Mouse (Mus musculus): ENCODE data around the gene H2-Ab1. TPM values are rescaled to one million over a fixed set of nuclear protein-coding genes. Genes with fewer than 3 reads are reported as not detected.
"Not testable (repeated sequence)": the region's sequence is repeated elsewhere in the genome, so short reads cannot be mapped to it uniquely, and the experiment has no call there.

Gene H2-Ab1
- polyA plus RNA-seq, 1 experiment from 2014 or later, result 22.9 TPM

DNA sequence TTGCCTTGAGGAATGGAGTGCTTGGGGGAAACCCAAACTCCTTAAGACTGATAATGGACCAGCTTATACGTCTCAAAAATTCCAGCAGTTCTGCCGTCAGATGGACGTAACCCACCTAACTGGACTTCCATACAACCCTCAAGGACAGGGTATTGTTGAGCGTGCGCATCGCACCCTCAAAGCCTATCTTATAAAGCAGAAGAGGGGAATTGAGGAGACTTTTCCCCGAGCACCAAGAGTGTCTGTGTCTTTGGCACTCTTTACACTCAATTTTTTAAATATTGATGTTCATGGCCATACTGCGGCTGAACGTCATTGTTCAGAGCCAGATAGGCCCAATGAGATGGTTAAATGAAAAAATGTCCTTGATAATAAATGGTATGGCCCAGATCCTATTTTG lies 26.5 kb upstream of the H2-Ab1 start:
- not testable (repeated sequence) for ATAC-seq (ENCODE audit: low FRiP score, low TSS enrichment); H3K27me3 ChIP-seq (ENCODE audit: control insufficient read depth, insufficient read depth, low read length); H3K9ac ChIP-seq (ENCODE audit: low read depth, low read length); H3K27ac ChIP-seq (ENCODE audit: low read depth, low read length); H3K4me2 ChIP-seq (replicated peaks; ENCODE audit: low read depth, low read length); H3K9me3 ChIP-seq (ENCODE audit: control insufficient read depth, low read length); H3K36me3 ChIP-seq (ENCODE audit: control insufficient read depth, insufficient read depth, low read length); H3K4me1 ChIP-seq (ENCODE audit: control insufficient read depth, insufficient read depth, low read length); H3K4me3 ChIP-seq (ENCODE audit: low read length)
- 85% methylated on average over 5 of the region's 9 CpGs for WGBS

DNA sequence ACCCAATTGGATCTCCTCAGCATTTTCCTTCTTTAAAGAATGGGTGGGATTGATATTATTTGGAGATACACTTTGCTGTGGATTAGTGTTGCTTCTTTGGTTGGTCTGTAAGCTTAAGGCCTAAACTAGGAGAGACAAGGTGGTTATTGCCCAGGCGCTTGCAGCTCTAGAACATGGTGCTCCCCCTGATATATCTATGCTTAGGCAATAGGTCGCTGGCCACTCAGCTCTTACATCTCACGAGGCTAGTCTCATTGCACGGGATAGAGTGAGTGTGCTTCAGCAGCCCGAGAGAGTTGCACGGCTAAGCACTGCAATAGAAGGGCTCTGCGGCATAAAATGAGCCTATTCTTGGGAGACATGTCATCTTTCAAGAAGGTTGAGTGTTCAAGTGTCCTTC lies 25.5 kb upstream of the H2-Ab1 start:
- not testable (repeated sequence) for H3K27me3 ChIP-seq (ENCODE audit: control insufficient read depth, insufficient read depth, low read length); H3K36me3 ChIP-seq (ENCODE audit: control insufficient read depth, insufficient read depth, low read length); H3K27ac ChIP-seq (ENCODE audit: low read depth, low read length); H3K4me2 ChIP-seq (replicated peaks; ENCODE audit: low read depth, low read length); H3K4me3 ChIP-seq (ENCODE audit: low read length); ATAC-seq (ENCODE audit: low FRiP score, low TSS enrichment); H3K9me3 ChIP-seq (ENCODE audit: control insufficient read depth, low read length); H3K4me1 ChIP-seq (ENCODE audit: control insufficient read depth, insufficient read depth, low read length); H3K9ac ChIP-seq (ENCODE audit: low read depth, low read length)
- WGBS, result 97% methylated on average over 2 of the region's 7 CpGs

- no peaks in the 10 kb centered on the region; the same call in 1 of the 2 replicates for H3K27me3 ChIP-seq (ENCODE audit: control insufficient read depth, insufficient read depth, low read length)
- no peak overlapping the region for H3K4me3 ChIP-seq (ENCODE audit: low read length)
- peak; percentile 73 for ATAC-seq (ENCODE audit: low FRiP score, low TSS enrichment)
- H3K4me1 ChIP-seq (ENCODE audit: control insufficient read depth, insufficient read depth, low read length), result no peaks in the 10 kb centered on the region
- no peak overlapping the region for H3K4me2 ChIP-seq (replicated peaks; ENCODE audit: low read depth, low read length)
- H3K27ac ChIP-seq (ENCODE audit: low read depth, low read length), result no peak overlapping the region
- 41% methylated on average over 9 of the region's 9 CpGs for WGBS
- H3K9me3 ChIP-seq (ENCODE audit: control insufficient read depth, low read length), result no peaks in the 10 kb centered on the region
- no peak overlapping the region for H3K9ac ChIP-seq (ENCODE audit: low read depth, low read length)
- no peaks in the 10 kb centered on the region for H3K36me3 ChIP-seq (ENCODE audit: control insufficient read depth, insufficient read depth, low read length)
These were observed 22.6 kb upstream of the H2-Ab1 start for GRCm38 (mm10) chr17:34234926-34235325.

- 73% methylated on average over 5 of the region's 5 CpGs for WGBS
- no peak overlapping the region for H3K4me3 ChIP-seq (ENCODE audit: low read length)
- H3K4me1 ChIP-seq (ENCODE audit: control insufficient read depth, insufficient read depth, low read length), result no peaks in the 10 kb centered on the region
- no peak for ATAC-seq (ENCODE audit: low FRiP score, low TSS enrichment)
- H3K9ac ChIP-seq (ENCODE audit: low read depth, low read length), result no peak overlapping the region
- H3K27ac ChIP-seq (ENCODE audit: low read depth, low read length), result no peak overlapping the region
- H3K4me2 ChIP-seq (replicated peaks; ENCODE audit: low read depth, low read length), result no peak overlapping the region
- no peaks in the 10 kb centered on the region for H3K36me3 ChIP-seq (ENCODE audit: control insufficient read depth, insufficient read depth, low read length)
- peaks cover 3% of the 10 kb centered on the region; the same call in 1 of the 2 replicates for H3K9me3 ChIP-seq (ENCODE audit: control insufficient read depth, low read length)
- H3K27me3 ChIP-seq (ENCODE audit: control insufficient read depth, insufficient read depth, low read length), result no peaks in the 10 kb centered on the region; the same call in 1 of the 2 replicates
These were observed 20.8 kb upstream of the H2-Ab1 start for GRCm38 (mm10) chr17:34236691-34237090.

- H3K27me3 ChIP-seq (ENCODE audit: control insufficient read depth, insufficient read depth, low read length), result no peaks in the 10 kb centered on the region; the same call in 1 of the 2 replicates
- H3K4me2 ChIP-seq (replicated peaks; ENCODE audit: low read depth, low read length), result no peak overlapping the region
- H3K27ac ChIP-seq (ENCODE audit: low read depth, low read length), result no peak overlapping the region
- ATAC-seq (ENCODE audit: low FRiP score, low TSS enrichment), result no peak
- no peak overlapping the region for H3K9ac ChIP-seq (ENCODE audit: low read depth, low read length)
- H3K9me3 ChIP-seq (ENCODE audit: control insufficient read depth, low read length), result peaks cover 4% of the 10 kb centered on the region; the same call in 1 of the 2 replicates
- H3K36me3 ChIP-seq (ENCODE audit: control insufficient read depth, insufficient read depth, low read length), result no peaks in the 10 kb centered on the region
- 73% methylated on average over 3 of the region's 3 CpGs for WGBS
- no peaks in the 10 kb centered on the region for H3K4me1 ChIP-seq (ENCODE audit: control insufficient read depth, insufficient read depth, low read length)
- no peak overlapping the region for H3K4me3 ChIP-seq (ENCODE audit: low read length)
These were observed 19.7 kb upstream of the H2-Ab1 start for GRCm38 (mm10) chr17:34237741-34238140.

DNA sequence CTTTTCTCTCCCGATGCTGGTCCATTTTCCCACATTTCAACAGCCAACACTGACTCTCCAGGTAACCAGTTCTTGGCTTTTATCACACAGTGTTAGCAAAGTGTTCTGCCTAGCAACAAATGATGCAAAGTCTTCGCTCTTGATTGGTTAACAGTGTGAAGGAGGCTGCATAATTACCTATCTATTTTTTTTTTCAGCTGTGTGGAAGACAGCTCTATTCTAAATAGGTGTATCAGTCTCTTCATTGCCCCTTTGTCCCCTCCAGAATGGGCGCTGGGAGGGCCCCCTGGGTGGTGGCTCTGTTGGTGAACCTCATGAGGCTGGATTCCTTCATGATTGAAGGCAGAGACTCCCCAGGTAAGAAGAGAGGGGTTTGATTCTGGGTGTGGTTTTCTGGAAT lies 18.8 kb upstream of the H2-Ab1 start, which contains the start of gene H2-Ob:
Gene H2-Ob, plus strand, starts transcription at position 198 of the 400 bp plus-strand sequence.
- 65% methylated on average over 3 of the region's 3 CpGs for WGBS
- H3K9me3 ChIP-seq (ENCODE audit: control insufficient read depth, low read length), result peaks cover 4% of the 10 kb centered on the region; the same call in 1 of the 2 replicates
- no peaks in the 10 kb centered on the region for H3K4me1 ChIP-seq (ENCODE audit: control insufficient read depth, insufficient read depth, low read length)
- no peaks in the 10 kb centered on the region for H3K36me3 ChIP-seq (ENCODE audit: control insufficient read depth, insufficient read depth, low read length)
- H3K27me3 ChIP-seq (ENCODE audit: control insufficient read depth, insufficient read depth, low read length), result no peaks in the 10 kb centered on the region; the same call in 1 of the 2 replicates
- H3K9ac ChIP-seq (ENCODE audit: low read depth, low read length), result no peak within 1 kb of the TSS
- no peak for ATAC-seq (ENCODE audit: low FRiP score, low TSS enrichment)
- no peak within 1 kb of the TSS for H3K4me2 ChIP-seq (replicated peaks; ENCODE audit: low read depth, low read length)
- H3K4me3 ChIP-seq (ENCODE audit: low read length), result no peak within 1 kb of the TSS
- no peak within 1 kb of the TSS for H3K27ac ChIP-seq (ENCODE audit: low read depth, low read length)

DNA sequence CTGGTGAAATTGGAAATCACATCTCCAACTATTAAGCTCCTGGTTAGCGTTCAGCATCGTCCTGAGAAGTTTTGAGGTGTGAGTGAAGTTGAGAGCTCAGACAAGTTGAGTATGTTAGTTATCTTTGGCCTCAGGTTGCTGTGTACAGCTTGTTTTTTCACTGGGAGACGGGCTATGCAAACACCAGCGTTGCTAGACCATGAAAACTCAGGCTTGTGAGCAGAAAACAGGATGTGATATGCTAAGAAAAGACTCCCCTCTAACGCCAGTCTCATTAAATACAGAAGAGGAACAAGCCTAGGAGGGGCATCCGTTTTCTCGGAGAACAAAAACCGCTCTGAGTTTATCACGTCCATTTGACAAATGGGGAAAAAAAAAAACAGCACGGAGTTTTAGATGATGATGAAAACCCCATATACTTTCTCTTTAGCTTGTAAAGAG lies 17.9 kb upstream of the H2-Ab1 start:
- Histone ChIP-seq H3K27me3 (ENCODE audit: control insufficient read depth, insufficient read depth, low read length) (no peaks in the 10 kb centered on the region; the same call in 1 of the 2 replicates), H3K36me3 (ENCODE audit: control insufficient read depth, insufficient read depth, low read length) (no peaks in the 10 kb centered on the region), H3K9ac (ENCODE audit: low read depth, low read length) (no peak overlapping the region), H3K9me3 (ENCODE audit: control insufficient read depth, low read length) (peaks cover 4% of the 10 kb centered on the region; the same call in 1 of the 2 replicates), H3K27ac (ENCODE audit: low read depth, low read length) (no peak overlapping the region), H3K4me3 (ENCODE audit: low read length) (no peak overlapping the region), H3K4me1 (ENCODE audit: control insufficient read depth, insufficient read depth, low read length) (no peaks in the 10 kb centered on the region), H3K4me2 (replicated peaks; ENCODE audit: low read depth, low read length) (no peak overlapping the region)
- WGBS, result 56% methylated on average over 10 of the region's 10 CpGs
- ATAC-seq (ENCODE audit: low FRiP score, low TSS enrichment), result no peak

DNA sequence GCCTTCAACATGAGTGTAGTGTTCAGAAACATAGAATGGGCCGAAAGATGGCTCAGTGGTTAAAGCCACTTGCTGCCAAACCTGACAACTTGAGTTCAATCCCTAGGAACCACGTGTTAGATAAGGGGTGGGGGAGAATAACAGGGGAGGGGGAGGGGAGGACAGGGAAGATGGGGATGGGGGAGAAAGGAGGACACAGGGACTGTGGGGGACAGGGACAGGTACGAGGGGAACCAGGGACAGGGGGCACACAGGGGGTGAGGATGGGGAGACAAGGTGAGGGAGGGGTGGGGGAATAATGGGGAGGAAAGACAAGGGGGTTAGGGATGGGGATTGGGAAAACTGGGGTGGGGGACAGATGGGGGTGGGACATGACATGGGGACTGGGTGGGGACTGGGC lies 17.1 kb upstream of the H2-Ab1 start:
- Histone ChIP-seq H3K36me3 (ENCODE audit: control insufficient read depth, insufficient read depth, low read length) (no peaks in the 10 kb centered on the region), H3K4me2 (replicated peaks; ENCODE audit: low read depth, low read length) (no peak overlapping the region), H3K9ac (ENCODE audit: low read depth, low read length) (no peak overlapping the region), H3K27ac (ENCODE audit: low read depth, low read length) (no peak overlapping the region), H3K4me3 (ENCODE audit: low read length) (no peak overlapping the region), H3K9me3 (ENCODE audit: control insufficient read depth, low read length) (peaks cover 4% of the 10 kb centered on the region; the same call in 1 of the 2 replicates), H3K4me1 (ENCODE audit: control insufficient read depth, insufficient read depth, low read length) (no peaks in the 10 kb centered on the region), H3K27me3 (ENCODE audit: control insufficient read depth, insufficient read depth, low read length) (no peaks in the 10 kb centered on the region; the same call in 1 of the 2 replicates)
- 67% methylated on average over 3 of the region's 3 CpGs for WGBS
- no peak for ATAC-seq (ENCODE audit: low FRiP score, low TSS enrichment)

- no peak overlapping the region for H3K4me2 ChIP-seq (replicated peaks; ENCODE audit: low read depth, low read length)
- 78% methylated on average over 6 of the region's 6 CpGs for WGBS
- no peak for ATAC-seq (ENCODE audit: low FRiP score, low TSS enrichment)
These were observed 16.6 kb upstream of the H2-Ab1 start for GRCm38 (mm10) chr17:34240916-34241315.

More at GRCm38 (mm10) chr17:34240916-34241315, 16.6 kb upstream of the H2-Ab1 start:
- Histone ChIP-seq H3K9me3 (ENCODE audit: control insufficient read depth, low read length) (peaks cover 4% of the 10 kb centered on the region; the same call in 1 of the 2 replicates), H3K27ac (ENCODE audit: low read depth, low read length) (no peak overlapping the region), H3K4me1 (ENCODE audit: control insufficient read depth, insufficient read depth, low read length) (no peaks in the 10 kb centered on the region), H3K36me3 (ENCODE audit: control insufficient read depth, insufficient read depth, low read length) (no peaks in the 10 kb centered on the region), H3K27me3 (ENCODE audit: control insufficient read depth, insufficient read depth, low read length) (no peaks in the 10 kb centered on the region; the same call in 1 of the 2 replicates), H3K4me3 (ENCODE audit: low read length) (no peak overlapping the region), H3K9ac (ENCODE audit: low read depth, low read length) (no peak overlapping the region)

Data from kidney, embryonic 14.5 days (tissue).